16 mouse cellular contexts compared by ENCODE assay signal in genomic region chr1:105327789-105328188, GRCm38 (mm10).
"Had no signal": no experiment of that assay in that cellular context is flagged by ENCODE, and none has a peak within 500 bp of the region (broad histone marks: within the 10 kb centered on the region; RNA-seq: fewer than 3 reads in every experiment).

No protein-coding gene starts in this region.

- DNase-seq: retina, postnatal 1 day; right cerebral cortex, adult 18-20 months; right cerebral cortex, postnatal 14 days; right cerebral cortex, postnatal 25 days; right cerebral cortex, postnatal 4 days; thymus, adult 18-20 months; thymus, adult 2 months; thymus, postnatal 14 days; thymus, postnatal 25 days; thymus, postnatal 36 days; thymus, postnatal 4 days had no signal

- H3K9me3 ChIP-seq: neural tube, embryonic 12.5 days; neural tube, embryonic 13.5 days; neural tube, embryonic 15.5 days; stomach, embryonic 15.5 days had no signal

- H3K4me2 ChIP-seq: neural tube, embryonic 12.5 days; neural tube, embryonic 13.5 days; neural tube, embryonic 15.5 days; stomach, embryonic 15.5 days had no signal

- H3K36me3 ChIP-seq: neural tube, embryonic 12.5 days; neural tube, embryonic 13.5 days; stomach, embryonic 15.5 days had no signal

- H3K9ac ChIP-seq: neural tube, embryonic 12.5 days; neural tube, embryonic 13.5 days; neural tube, embryonic 15.5 days; stomach, embryonic 15.5 days had no signal

- H3K27me3 ChIP-seq: neural tube, embryonic 12.5 days; neural tube, embryonic 13.5 days; neural tube, embryonic 15.5 days; stomach, embryonic 15.5 days had no signal

- H3K27ac ChIP-seq: neural tube, embryonic 12.5 days; neural tube, embryonic 13.5 days; neural tube, embryonic 15.5 days; stomach, embryonic 15.5 days; stomach, postnatal 0 days had no signal

- H3K4me1 ChIP-seq: neural tube, embryonic 12.5 days; neural tube, embryonic 13.5 days; stomach, embryonic 15.5 days had no signal

- H3K4me3 ChIP-seq: neural tube, embryonic 12.5 days; neural tube, embryonic 13.5 days; neural tube, embryonic 15.5 days; stomach, embryonic 15.5 days had no signal
